Mouse (Mus musculus): ENCODE results near the gene Ptpn14. TPM values are rescaled to one million over a fixed set of nuclear protein-coding genes. Genes with fewer than 3 reads are reported as not detected.
A peak's percentile ranks its signal among the peaks of the same experiment; 100 is the strongest.

Gene Ptpn14
- polyA plus RNA-seq, 1 experiment from 2014 or later = 6.3 TPM

- H3K27ac ChIP-seq = peak overlapping the region; percentile 67
- no peaks in the 10 kb centered on the region for H3K27me3 ChIP-seq (ENCODE audit: low read depth, poor library complexity, severe bottlenecking)
- H3K36me3 ChIP-seq = peaks cover 44% of the 10 kb centered on the region
- DNase-seq (ENCODE audit: low spot score) = no peak
- peaks cover 13% of the 10 kb centered on the region for H3K4me1 ChIP-seq
- WGBS = 88% methylated on average over 2 of the region's 2 CpGs
- no peaks in the 10 kb centered on the region for H3K9me3 ChIP-seq (replicated peaks)
- no peak overlapping the region for H3K4me3 ChIP-seq
Measured at GRCm38 (mm10) chr1:189846319-189846718, 118.3 kb downstream of the Ptpn14 start.

GRCm38 (mm10) chr1:189849550-189849949 is 121.5 kb downstream of the Ptpn14 start:
- peaks cover 44% of the 10 kb centered on the region for H3K36me3 ChIP-seq

GRCm38 (mm10) chr1:189852051-189852450 is 124.0 kb downstream of the Ptpn14 start:
- WGBS = 78% methylated on average over 5 of the region's 5 CpGs
- Histone ChIP-seq H3K27me3 (ENCODE audit: low read depth, poor library complexity, severe bottlenecking) (no peaks in the 10 kb centered on the region), H3K4me3 (no peak overlapping the region), H3K27ac (no peak overlapping the region), H3K9me3 (replicated peaks) (no peaks in the 10 kb centered on the region), H3K4me1 (peaks cover 13% of the 10 kb centered on the region), H3K36me3 (peaks cover 46% of the 10 kb centered on the region)
- no peak for DNase-seq (ENCODE audit: low spot score)

More at GRCm38 (mm10) chr1:189849550-189849949, 121.5 kb downstream of the Ptpn14 start:
- peaks cover 26% of the 10 kb centered on the region for H3K4me1 ChIP-seq
- no peaks in the 10 kb centered on the region for H3K27me3 ChIP-seq (ENCODE audit: low read depth, poor library complexity, severe bottlenecking)
- 88% methylated on average over 11 of the region's 11 CpGs for WGBS
- no peak overlapping the region for H3K27ac ChIP-seq
- no peak for DNase-seq (ENCODE audit: low spot score)
- H3K9me3 ChIP-seq (replicated peaks) = no peaks in the 10 kb centered on the region
- no peak overlapping the region for H3K4me3 ChIP-seq

GRCm38 (mm10) chr1:189852456-189852855 is 124.4 kb downstream of the Ptpn14 start:
- no peak for DNase-seq (ENCODE audit: low spot score)
- H3K4me1 ChIP-seq = peaks cover 13% of the 10 kb centered on the region
- no peaks in the 10 kb centered on the region for H3K9me3 ChIP-seq (replicated peaks)
- WGBS = 55% methylated on average over 7 of the region's 7 CpGs
- peak overlapping the region; percentile 31 for H3K27ac ChIP-seq
- no peak overlapping the region for H3K4me3 ChIP-seq
- peaks cover 44% of the 10 kb centered on the region for H3K36me3 ChIP-seq
- no peaks in the 10 kb centered on the region for H3K27me3 ChIP-seq (ENCODE audit: low read depth, poor library complexity, severe bottlenecking)

GRCm38 (mm10) chr1:189854646-189855045 is 126.6 kb downstream of the Ptpn14 start:
- Histone ChIP-seq H3K27me3 (ENCODE audit: low read depth, poor library complexity, severe bottlenecking) (no peaks in the 10 kb centered on the region), H3K4me1 (peaks cover 13% of the 10 kb centered on the region), H3K4me3 (no peak overlapping the region), H3K27ac (no peak overlapping the region; the same call in 1 of the 2 replicates), H3K36me3 (peaks cover 45% of the 10 kb centered on the region), H3K9me3 (replicated peaks) (no peaks in the 10 kb centered on the region)
- WGBS = 92% methylated on average over 13 of the region's 13 CpGs
- DNase-seq (ENCODE audit: low spot score) = no peak

- Histone ChIP-seq H3K9me3 (replicated peaks) (no peaks in the 10 kb centered on the region), H3K27ac (no peak overlapping the region), H3K4me1 (peaks cover 14% of the 10 kb centered on the region), H3K27me3 (ENCODE audit: low read depth, poor library complexity, severe bottlenecking) (no peaks in the 10 kb centered on the region), H3K4me3 (no peak overlapping the region), H3K36me3 (peaks cover 41% of the 10 kb centered on the region)
- DNase-seq (ENCODE audit: low spot score) = no peak
- WGBS = 94% methylated on average over 5 of the region's 5 CpGs
Measured at GRCm38 (mm10) chr1:189855739-189856138, 127.7 kb downstream of the Ptpn14 start.

GRCm38 (mm10) chr1:189858377-189858776 is 130.3 kb downstream of the Ptpn14 start:
- Histone ChIP-seq H3K4me3 (no peak overlapping the region), H3K27ac (no peak overlapping the region), H3K9me3 (replicated peaks) (no peaks in the 10 kb centered on the region), H3K4me1 (0 out of 2 replicates have a peak, but pooled peaks cover 5% of the 10 kb centered on the region), H3K36me3 (peaks cover 29% of the 10 kb centered on the region), H3K27me3 (ENCODE audit: low read depth, poor library complexity, severe bottlenecking) (no peaks in the 10 kb centered on the region)
- no peak for DNase-seq (ENCODE audit: low spot score)
- WGBS = 94% methylated on average over 6 of the region's 6 CpGs

GRCm38 (mm10) chr1:189860112-189860941 is 132.3 kb downstream of the Ptpn14 start:
- no peak overlapping the region for H3K27ac ChIP-seq
- WGBS = 91% methylated on average over 17 of the region's 17 CpGs
- H3K36me3 ChIP-seq = peaks cover 32% of the 10 kb centered on the region

GRCm38 (mm10) chr1:189860942-189861315 is 132.9 kb downstream of the Ptpn14 start:
- H3K36me3 ChIP-seq = peaks cover 39% of the 10 kb centered on the region
- 0 out of 2 replicates have a peak overlapping the region, but pooled peaks have one; percentile 3 for H3K27ac ChIP-seq

More at GRCm38 (mm10) chr1:189860112-189860941, 132.3 kb downstream of the Ptpn14 start:
- Histone ChIP-seq H3K9me3 (replicated peaks) (no peaks in the 10 kb centered on the region), H3K27me3 (ENCODE audit: low read depth, poor library complexity, severe bottlenecking) (no peaks in the 10 kb centered on the region), H3K4me1 (0 out of 2 replicates have a peak, but pooled peaks cover 5% of the 10 kb centered on the region), H3K4me3 (no peak overlapping the region)
- no peak for DNase-seq (ENCODE audit: low spot score)

GRCm38 (mm10) chr1:189863727-189864126 is 135.7 kb downstream of the Ptpn14 start:
- no peak for DNase-seq (ENCODE audit: low spot score)
- Histone ChIP-seq H3K27me3 (ENCODE audit: low read depth, poor library complexity, severe bottlenecking) (no peaks in the 10 kb centered on the region), H3K4me3 (no peak overlapping the region), H3K4me1 (peaks cover 15% of the 10 kb centered on the region), H3K27ac (no peak overlapping the region), H3K36me3 (peaks cover 26% of the 10 kb centered on the region), H3K9me3 (replicated peaks) (no peaks in the 10 kb centered on the region)
- 99% methylated on average over 3 of the region's 3 CpGs for WGBS

More at GRCm38 (mm10) chr1:189860942-189861315, 132.9 kb downstream of the Ptpn14 start:
- DNase-seq (ENCODE audit: low spot score) = no peak
- Histone ChIP-seq H3K4me3 (no peak overlapping the region), H3K4me1 (0 out of 2 replicates have a peak, but pooled peaks cover 5% of the 10 kb centered on the region), H3K9me3 (replicated peaks) (no peaks in the 10 kb centered on the region), H3K27me3 (ENCODE audit: low read depth, poor library complexity, severe bottlenecking) (no peaks in the 10 kb centered on the region)
- 91% methylated on average over 12 of the region's 12 CpGs for WGBS

- 84% methylated on average over 9 of the region's 9 CpGs for WGBS
- peaks cover 15% of the 10 kb centered on the region for H3K4me1 ChIP-seq
- peaks cover 27% of the 10 kb centered on the region for H3K36me3 ChIP-seq
- no peak for DNase-seq (ENCODE audit: low spot score)
- H3K27ac ChIP-seq = no peak overlapping the region
- H3K27me3 ChIP-seq (ENCODE audit: low read depth, poor library complexity, severe bottlenecking) = no peaks in the 10 kb centered on the region
- H3K9me3 ChIP-seq (replicated peaks) = no peaks in the 10 kb centered on the region
- H3K4me3 ChIP-seq = no peak overlapping the region
Measured at GRCm38 (mm10) chr1:189864301-189864700, 136.2 kb downstream of the Ptpn14 start.

GRCm38 (mm10) chr1:189864846-189865560 is 136.9 kb downstream of the Ptpn14 start:
- H3K27me3 ChIP-seq (ENCODE audit: low read depth, poor library complexity, severe bottlenecking) = no peaks in the 10 kb centered on the region
- no peak overlapping the region for H3K27ac ChIP-seq
- no peaks in the 10 kb centered on the region for H3K9me3 ChIP-seq (replicated peaks)
- peaks cover 15% of the 10 kb centered on the region for H3K4me1 ChIP-seq
- DNase-seq (ENCODE audit: low spot score) = no peak
- H3K4me3 ChIP-seq = no peak overlapping the region
- 94% methylated on average over 15 of the region's 15 CpGs for WGBS
- H3K36me3 ChIP-seq = peaks cover 32% of the 10 kb centered on the region

GRCm38 (mm10) chr1:189866621-189867020 is 138.6 kb downstream of the Ptpn14 start:
- Histone ChIP-seq H3K4me3 (no peak overlapping the region), H3K27ac (no peak overlapping the region), H3K4me1 (peaks cover 10% of the 10 kb centered on the region), H3K36me3 (peaks cover 38% of the 10 kb centered on the region), H3K9me3 (replicated peaks) (no peaks in the 10 kb centered on the region), H3K27me3 (ENCODE audit: low read depth, poor library complexity, severe bottlenecking) (no peaks in the 10 kb centered on the region)
- 88% methylated on average over 6 of the region's 6 CpGs for WGBS
- DNase-seq (ENCODE audit: low spot score) = no peak
